34 mouse cellular contexts compared by ENCODE assay signal in genomic region chr1:166876452-166876851, GRCm38 (mm10).
"Had no signal": no experiment of that assay in that cellular context is flagged by ENCODE, and none has a peak within 500 bp of the region (broad histone marks: within the 10 kb centered on the region; RNA-seq: fewer than 3 reads in every experiment).

No protein-coding gene starts in this region.

- H3K27ac ChIP-seq: heart, embryonic 13.5 days; heart, embryonic 15.5 days; hindbrain, embryonic 10.5 days; hindbrain, embryonic 12.5 days; hindbrain, embryonic 13.5 days; hindbrain, embryonic 14.5 days; hindbrain, embryonic 15.5 days; hindbrain, postnatal 0 days; intestine, embryonic 15.5 days; kidney, embryonic 15.5 days; kidney, postnatal 0 days; layer of hippocampus, adult 2 months; left cerebral cortex, adult 2 months had no signal

- H3K36me3 ChIP-seq: heart, embryonic 12.5 days; heart, embryonic 13.5 days; heart, embryonic 15.5 days; hindbrain, embryonic 10.5 days; hindbrain, embryonic 12.5 days; hindbrain, embryonic 13.5 days; hindbrain, embryonic 15.5 days; intestine, embryonic 15.5 days; kidney, embryonic 15.5 days had no signal

- H3K9ac ChIP-seq: heart, embryonic 12.5 days; heart, embryonic 13.5 days; heart, embryonic 15.5 days; hindbrain, embryonic 12.5 days; hindbrain, embryonic 13.5 days; hindbrain, embryonic 14.5 days; hindbrain, embryonic 15.5 days; intestine, embryonic 15.5 days; kidney, embryonic 15.5 days had no signal

- H3K4me2 ChIP-seq: heart, embryonic 11.5 days; heart, embryonic 12.5 days; heart, embryonic 13.5 days; heart, embryonic 15.5 days; hindbrain, embryonic 12.5 days; hindbrain, embryonic 13.5 days; hindbrain, embryonic 14.5 days; hindbrain, embryonic 15.5 days; intestine, embryonic 15.5 days; kidney, embryonic 15.5 days had no signal

- H3K9me3 ChIP-seq: heart, embryonic 12.5 days; heart, embryonic 13.5 days; heart, embryonic 15.5 days; hindbrain, embryonic 10.5 days; hindbrain, embryonic 12.5 days; hindbrain, embryonic 13.5 days; hindbrain, embryonic 15.5 days; intestine, embryonic 15.5 days; kidney, embryonic 15.5 days had no signal

- H3K4me1 ChIP-seq: heart, embryonic 12.5 days; heart, embryonic 13.5 days; heart, embryonic 15.5 days; hindbrain, embryonic 10.5 days; hindbrain, embryonic 12.5 days; hindbrain, embryonic 13.5 days; hindbrain, embryonic 15.5 days; intestine, embryonic 15.5 days; kidney, embryonic 15.5 days had no signal

- DNase-seq: heart, postnatal 10 days; heart, postnatal 14 days; heart, postnatal 36 days; heart, postnatal 4 days; kidney, adult 11 months; kidney, adult 18-20 months; kidney, adult 2 months; kidney, adult 8-10 months; kidney, adult 9 months; kidney, postnatal 10 days; kidney, postnatal 14 days; kidney, postnatal 25 days; kidney, postnatal 36 days; kidney, postnatal 4 days; layer of hippocampus, adult 9-11 months; layer of hippocampus, postnatal 36 days had no signal

- ATAC-seq: hindbrain, embryonic 16.5 days; hindbrain, postnatal 0 days; inflammation-experienced regulatory T-cells, adult 6 months; intestine, embryonic 15.5 days; intestine, postnatal 0 days had no signal

- H3K27me3 ChIP-seq: heart, embryonic 12.5 days; heart, embryonic 13.5 days; heart, embryonic 15.5 days; hindbrain, embryonic 12.5 days; hindbrain, embryonic 13.5 days; hindbrain, embryonic 15.5 days; intestine, embryonic 15.5 days; kidney, embryonic 15.5 days had no signal

- H3K4me3 ChIP-seq: heart, embryonic 12.5 days; heart, embryonic 13.5 days; heart, embryonic 15.5 days; hindbrain, embryonic 10.5 days; hindbrain, embryonic 12.5 days; hindbrain, embryonic 13.5 days; hindbrain, embryonic 15.5 days; intestine, embryonic 15.5 days; kidney, embryonic 15.5 days; layer of hippocampus, adult 2 months; left cerebral cortex, adult 2 months had no signal
